In the genomic region with DNA sequence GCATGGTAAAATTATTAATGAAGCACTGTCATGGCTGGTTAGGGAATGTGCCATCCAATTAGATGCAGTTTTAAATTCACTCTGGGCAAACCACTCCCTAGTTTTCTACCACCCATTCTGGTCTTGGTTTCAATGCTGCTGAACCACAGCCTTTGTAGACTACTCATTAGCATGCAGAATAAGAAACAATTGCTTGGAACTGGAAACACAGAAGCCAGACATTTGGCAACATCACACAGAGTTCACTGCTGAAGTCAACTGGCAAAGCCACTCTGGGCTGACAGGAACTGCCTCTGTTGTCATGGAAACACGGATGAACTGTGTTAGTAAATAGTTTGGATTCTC, we compare ENCODE assay signal across 9 mouse cellular contexts. TPM values are rescaled to one million over a fixed set of nuclear protein-coding genes. Genes with fewer than 3 reads are reported as not detected.
DNase-seq lines count a peak whose midpoint lies in the region; ATAC-seq and TF ChIP-seq lines count a peak whose summit lies in the region.
"Had no signal": no experiment of that assay in that cellular context is flagged by ENCODE, and none has a peak within 500 bp of the region (broad histone marks: within the 10 kb centered on the region; RNA-seq: fewer than 3 reads in every experiment).

No protein-coding gene starts in this region.

- 42% methylated on average over 1 of the region's 1 CpGs for WGBS in heart, embryonic 11.5 days (ENCODE audit: insufficient replicate concordance)
- WGBS in midbrain, embryonic 15.5 days: 9% methylated on average over 1 of the region's 1 CpGs

- TF ChIP-seq CTCF in cortical plate, adult 2 months (IDR thresholded peaks at IDR 0.05; ENCODE audit: extremely low read depth, insufficient read depth, low read length): no peak

- no peaks in the 10 kb centered on the region for H3K27me3 ChIP-seq in heart, embryonic 11.5 days (ENCODE audit: control insufficient read depth, insufficient read depth, low read length)
- H3K27me3 ChIP-seq in midbrain, embryonic 15.5 days (replicated peaks): no peaks in the 10 kb centered on the region

- intact Hi-C loops in heart, postnatal 10 days (cut with DNase I): no loop called here

- TF ChIP-seq POLR2A in cortical plate, adult 2 months (IDR thresholded peaks at IDR 0.05; ENCODE audit: extremely low read depth, insufficient read depth, low read length): no peak

- no peaks in the 10 kb centered on the region for H3K9me3 ChIP-seq in heart, embryonic 11.5 days (replicated peaks; ENCODE audit: control insufficient read depth, low read length)
- no peaks in the 10 kb centered on the region for H3K9me3 ChIP-seq in midbrain, embryonic 15.5 days

- no peak overlapping the region for H3K4me2 ChIP-seq in heart, embryonic 11.5 days
- peak overlapping the region; percentile 21 for H3K4me2 ChIP-seq in midbrain, embryonic 15.5 days

- H3K27ac ChIP-seq in heart, embryonic 11.5 days (ENCODE audit: low read depth, low read length): no peak overlapping the region
- H3K27ac ChIP-seq in cortical plate, adult 2 months (ENCODE audit: insufficient read depth, low read length): peak overlapping the region; percentile 68; the same call in 1 of the 2 replicates
- peak overlapping the region; percentile 90 for H3K27ac ChIP-seq in midbrain, embryonic 15.5 days

- H3K4me3 ChIP-seq in heart, embryonic 11.5 days (ENCODE audit: low read depth, low read length): no peak overlapping the region
- no peak overlapping the region for H3K4me3 ChIP-seq in cortical plate, adult 2 months (ENCODE audit: insufficient read depth, low read length)
- no peak overlapping the region for H3K4me3 ChIP-seq in midbrain, embryonic 15.5 days

- no peaks in the 10 kb centered on the region for H3K36me3 ChIP-seq in heart, embryonic 11.5 days (ENCODE audit: control insufficient read depth, insufficient read depth, low read length)
- no peaks in the 10 kb centered on the region for H3K36me3 ChIP-seq in midbrain, embryonic 15.5 days (replicated peaks)

- ATAC-seq in heart, embryonic 11.5 days (replicated peaks; ENCODE audit: insufficient number of reproducible peaks, low FRiP score, low TSS enrichment): no peak
- peak; percentile 89 for ATAC-seq in midbrain, embryonic 15.5 days (replicated peaks)

- no peaks in the 10 kb centered on the region for H3K4me1 ChIP-seq in heart, embryonic 11.5 days (ENCODE audit: control insufficient read depth, insufficient read depth, low read length)
- peaks cover 16% of the 10 kb centered on the region for H3K4me1 ChIP-seq in cortical plate, adult 2 months (ENCODE audit: control insufficient read depth, insufficient read depth, low read length)
- peaks cover 32% of the 10 kb centered on the region for H3K4me1 ChIP-seq in midbrain, embryonic 15.5 days

- no peak overlapping the region for H3K9ac ChIP-seq in heart, embryonic 11.5 days (ENCODE audit: low read depth, low read length)
- no peak overlapping the region for H3K9ac ChIP-seq in midbrain, embryonic 15.5 days

- peak; percentile 13 to 23 for DNase-seq in heart, postnatal 10 days
- DNase-seq in layer of hippocampus, adult 18-20 months (ENCODE audit: low spot score in 2 of 2): peak; percentile 48 to 82
- DNase-seq in adrenal gland, adult 8-10 months: no peak
- no peak for DNase-seq in kidney, adult 9 months
- DNase-seq in urinary bladder, postnatal 36 days (ENCODE audit: low spot score in 2 of 2): no peak

RNA-seq across cellular contexts. Expression of a gene that starts 50.0 kb away (rescaled TPM):
- total RNA-seq in heart, postnatal 10 days (2021): 10 to 100 TPM; 30.0 to 37.4 TPM
- 0.52 and 0.86 TPM in 2 replicates for polyA plus RNA-seq in heart, embryonic 11.5 days (2014; fragmentation: Nextera tagmentation; extraction: Ambion mirVana)
- polyA plus RNA-seq in cortical plate, adult 2 months (2012; rRNA removed): 199 and 210 TPM in 2 replicates
- 100 to 1,000 TPM; 454 to 460 TPM for total RNA-seq in layer of hippocampus, adult 18-20 months (2021)
- polyA plus RNA-seq in midbrain, embryonic 15.5 days (2015; fragmentation: Nextera tagmentation; extraction: Ambion mirVana): 111 and 135 TPM in 2 replicates
- 10 to 100 TPM in 3 of 4 experiments, 1 to 10 TPM in 1; 7.6 to 15.2 (median 11.3) TPM for total RNA-seq in adrenal gland, adult 8-10 months (2022)
- total RNA-seq: common myeloid progenitor, adult 5-6 weeks had no signal

Comparison
In these comparisons a context has a peak if more than half of its experiments do, and no peak if none do; other contexts are left out.
1. DNase-seq: peak in heart, postnatal 10 days (2 of 2) and layer of hippocampus, adult 18-20 months (2 of 2); none in adrenal gland, adult 8-10 months (single experiment), kidney, adult 9 months (single experiment) and urinary bladder, postnatal 36 days (0 of 2).
2. RNA of a gene that starts 50.0 kb away (total RNA-seq): 454 to 460 TPM in layer of hippocampus, adult 18-20 months; 30.0 to 37.4 TPM in heart, postnatal 10 days and 7.6 to 15.2 TPM in adrenal gland, adult 8-10 months; every median in the first group is over 10 times any median in the second.